Mouse (Mus musculus) liver, postnatal 0 days (tissue): ENCODE measurements around the gene Fam20b.

Experiments
- CTCF ChIP-seq: sonication (generic); IDR thresholded peaks from 2 replicates; pipeline ENCODE4 v1.5.1; 2016; ENCODE audit warnings: antibody characterized with exemption, low read depth
- EP300 ChIP-seq: IDR thresholded peaks from 2 replicates; pipeline ENCODE4 v1.6.1; 2016; ENCODE audit warnings: antibody characterized with exemption, low read depth, mild to moderate bottlenecking

- TF ChIP-seq EP300 (no peak), CTCF (no peak)
These were observed 31.4 kb upstream of the Fam20b start for GRCm38 (mm10) chr1:156750261-156750660.
